Mouse (Mus musculus): ENCODE data around the gene Tmem163.

- TF ChIP-seq CTCF (conservative IDR thresholded peaks at IDR 0.05; ENCODE audit: low read length) = no peak
- TF ChIP-seq NANOG (IDR thresholded peaks at IDR 0.05; ENCODE audit: borderline replicate concordance, low read length) = no peak
Observed at GRCm38 (mm10) chr1:127589542-127589941, 89.8 kb downstream of the Tmem163 start.
